In genomic region chr10:57001723-57002110, GRCm38 (mm10) we compare ENCODE assay signal across 8 mouse cellular contexts.
A peak's percentile ranks its signal among the peaks of the same experiment; 100 is the strongest.
DNase-seq lines count a peak whose midpoint lies in the region; ATAC-seq and TF ChIP-seq lines count a peak whose summit lies in the region.

No protein-coding gene starts in this region.

- no peak overlapping the region for H3K9ac ChIP-seq in kidney, embryonic 14.5 days (ENCODE audit: low read depth, low read length)
- H3K9ac ChIP-seq in embryonic facial prominence, embryonic 13.5 days, result no peak overlapping the region
- no peak overlapping the region for H3K9ac ChIP-seq in midbrain, embryonic 16.5 days (ENCODE audit: low read depth, low read length)

- H3K27me3 ChIP-seq in cerebellum, adult 2 months (ENCODE audit: control insufficient read depth, insufficient read depth, low read length), result no peaks in the 10 kb centered on the region
- no peaks in the 10 kb centered on the region for H3K27me3 ChIP-seq in kidney, embryonic 14.5 days (ENCODE audit: control insufficient read depth, insufficient read depth, low read length)
- no peaks in the 10 kb centered on the region for H3K27me3 ChIP-seq in embryonic facial prominence, embryonic 13.5 days
- no peaks in the 10 kb centered on the region for H3K27me3 ChIP-seq in midbrain, embryonic 16.5 days (ENCODE audit: control insufficient read depth, insufficient read depth, low read depth, low read length)

- no peak for DNase-seq in cerebellum, adult 2 months
- no peak for DNase-seq in kidney, postnatal 14 days
- no peak for DNase-seq in thymus, postnatal 25 days
- DNase-seq in embryo, embryonic 10 days (ENCODE audit: low spot score), result no peak

- no peaks in the 10 kb centered on the region for H3K4me1 ChIP-seq in cerebellum, adult 2 months (ENCODE audit: control insufficient read depth, insufficient read depth, low read length)
- H3K4me1 ChIP-seq in kidney, embryonic 14.5 days (ENCODE audit: control insufficient read depth, insufficient read depth, low read length), result no peaks in the 10 kb centered on the region
- H3K4me1 ChIP-seq in embryonic facial prominence, embryonic 13.5 days, result peaks cover 4% of the 10 kb centered on the region
- peaks cover 4% of the 10 kb centered on the region; the same call in 1 of the 2 replicates for H3K4me1 ChIP-seq in midbrain, embryonic 16.5 days (ENCODE audit: control insufficient read depth, insufficient read depth, low read length)

- no peak for TF ChIP-seq CTCF in cerebellum, adult 2 months (IDR thresholded peaks at IDR 0.05; ENCODE audit: borderline replicate concordance, insufficient read depth, low read depth, low read length)

- ATAC-seq in cerebellum, adult (ENCODE audit: insufficient number of reproducible peaks, low FRiP score, low TSS enrichment), result peak; percentile 31; the same call in 1 of the 2 replicates
- ATAC-seq in kidney, embryonic 14.5 days (ENCODE audit: low FRiP score, low TSS enrichment), result peak; percentile 51; the same call in 1 of the 2 replicates
- no peak for ATAC-seq in embryonic facial prominence, embryonic 13.5 days (ENCODE audit: insufficient number of reproducible peaks, insufficient read depth, low FRiP score, low TSS enrichment, low read depth)
- 0 out of 2 replicates have a peak, but pooled peaks have one; percentile 28 for ATAC-seq in midbrain, embryonic 16.5 days

- WGBS in cerebellum, adult 2 months, result 77% methylated on average over 8 of the region's 8 CpGs
- 40% methylated on average over 8 of the region's 8 CpGs for WGBS in kidney, embryonic 14.5 days
- WGBS in embryonic facial prominence, embryonic 13.5 days, result 56% methylated on average over 8 of the region's 8 CpGs
- WGBS in midbrain, embryonic 16.5 days, result 71% methylated on average over 8 of the region's 8 CpGs

- H3K36me3 ChIP-seq in kidney, embryonic 14.5 days (ENCODE audit: control insufficient read depth, insufficient read depth, low read length), result no peaks in the 10 kb centered on the region
- H3K36me3 ChIP-seq in embryonic facial prominence, embryonic 13.5 days, result no peaks in the 10 kb centered on the region
- no peaks in the 10 kb centered on the region for H3K36me3 ChIP-seq in midbrain, embryonic 16.5 days (ENCODE audit: control insufficient read depth, insufficient read depth, low read length)

- no peak for TF ChIP-seq POLR2A in cerebellum, adult 2 months (IDR thresholded peaks at IDR 0.05; ENCODE audit: borderline replicate concordance, insufficient read depth, low read length)

- no peaks in the 10 kb centered on the region for H3K9me3 ChIP-seq in kidney, embryonic 14.5 days (ENCODE audit: control insufficient read depth, low read length)
- no peaks in the 10 kb centered on the region for H3K9me3 ChIP-seq in embryonic facial prominence, embryonic 13.5 days
- no peaks in the 10 kb centered on the region for H3K9me3 ChIP-seq in midbrain, embryonic 16.5 days (replicated peaks; ENCODE audit: control insufficient read depth, low read length, poor library complexity, severe bottlenecking)

- H3K4me2 ChIP-seq in kidney, embryonic 14.5 days (replicated peaks; ENCODE audit: low read depth, low read length), result peak overlapping the region; percentile 27
- H3K4me2 ChIP-seq in embryonic facial prominence, embryonic 13.5 days, result peak overlapping the region; percentile 42
- peak overlapping the region; percentile 29 for H3K4me2 ChIP-seq in midbrain, embryonic 16.5 days (ENCODE audit: low read length)

- no peak overlapping the region for H3K4me3 ChIP-seq in cerebellum, adult 2 months (replicated peaks; ENCODE audit: insufficient read depth, low read depth, low read length)
- no peak overlapping the region for H3K4me3 ChIP-seq in kidney, embryonic 14.5 days (ENCODE audit: low read length)
- peak overlapping the region; percentile 18 for H3K4me3 ChIP-seq in embryonic facial prominence, embryonic 13.5 days
- no peak overlapping the region for H3K4me3 ChIP-seq in midbrain, embryonic 16.5 days (ENCODE audit: low read depth, low read length)

- H3K27ac ChIP-seq in cerebellum, adult 2 months (ENCODE audit: insufficient read depth, low read length), result no peak overlapping the region
- no peak overlapping the region for H3K27ac ChIP-seq in kidney, embryonic 14.5 days (ENCODE audit: low read depth, low read length)
- H3K27ac ChIP-seq in embryonic facial prominence, embryonic 13.5 days, result no peak overlapping the region
- no peak overlapping the region for H3K27ac ChIP-seq in midbrain, embryonic 16.5 days (ENCODE audit: low read length)
